Mouse (Mus musculus) cerebellum, postnatal 10 days (tissue): ENCODE data around the gene Cry1.
A peak's percentile ranks its signal among the peaks of the same experiment; 100 is the strongest.

Experiments
- DNase-seq, 2 experiments: peaks; one replicate each; pipeline ENCODE4 v3.0.0; 2021; ENCODE audit warnings: mixed read lengths in 2 of 2

The Cry1 gene

GRCm38 (mm10) chr10:85159989-85160619, 24.8 kb downstream of the Cry1 start:
- no peak for DNase-seq

GRCm38 (mm10) chr10:85157451-85157850, 27.4 kb downstream of the Cry1 start:
- DNase-seq: no peak

GRCm38 (mm10) chr10:85154195-85154594, 30.7 kb downstream of the Cry1 start:
- peak; percentile 74 to 82 for DNase-seq

- DNase-seq: no peak
Measured at GRCm38 (mm10) chr10:85149226-85149625, 35.6 kb downstream of the Cry1 start.

GRCm38 (mm10) chr10:85146282-85146681, 38.6 kb downstream of the Cry1 start:
- DNase-seq: peak in 1 of 2 experiments; percentile 17

GRCm38 (mm10) chr10:85141465-85141864, 43.4 kb downstream of the Cry1 start:
- no peak for DNase-seq

GRCm38 (mm10) chr10:85136573-85136972, 48.3 kb downstream of the Cry1 start:
- no peak for DNase-seq

- peak; percentile 10 to 26 for DNase-seq
Measured at GRCm38 (mm10) chr10:85128453-85128852, 56.4 kb downstream of the Cry1 start.

- peak; percentile 98 for DNase-seq
Measured at GRCm38 (mm10) chr10:85127395-85128287, 57.2 kb downstream of the Cry1 start, which contains the start of gene Mterf2. Mterf2 (minus strand) TSS chr10:85128027.

GRCm38 (mm10) chr10:85125184-85125583, 59.7 kb downstream of the Cry1 start:
- DNase-seq: no peak

- no peak for DNase-seq
Measured at GRCm38 (mm10) chr10:85114409-85114808, 70.5 kb downstream of the Cry1 start.

GRCm38 (mm10) chr10:85103085-85103885, 81.6 kb downstream of the Cry1 start:
- peak; percentile 32 to 42 for DNase-seq

- DNase-seq: peak; percentile 97 to 98
Measured at GRCm38 (mm10) chr10:85102247-85103084, 82.4 kb downstream of the Cry1 start, which contains the start of the genes Fhl4 and Tmem263. Fhl4 (minus strand) TSS chr10:85102495. Tmem263 (plus strand) TSS chr10:85102627.

- peak; percentile 72 to 79 for DNase-seq
Measured at GRCm38 (mm10) chr10:85101841-85102240, 83.0 kb downstream of the Cry1 start.
